Mouse (Mus musculus) forebrain, postnatal 0 days (tissue): Measurements from ENCODE around the gene Hivep3. TPM values are rescaled to one million over a fixed set of nuclear protein-coding genes. Genes with fewer than 3 reads are reported as not detected.

Experiments used
- ATAC-seq: fragments of 200-750 bp; cut with Nextera tagmentation; 2 replicates; pipeline ENCODE4 v1.8.0; 2017; ENCODE audit warnings: mild to moderate bottlenecking, moderate library complexity
- DNase-seq: peaks from one replicate; pipeline ENCODE4 v3.0.0-alpha.2; 2015
- H3K27ac ChIP-seq: fragments of 300-500 bp; sonication (generic); 2 replicates; pipeline ENCODE4 v1.5.1; 2014; ENCODE audit warnings: low read depth, mild to moderate bottlenecking, antibody characterized with exemption, low read length, moderate library complexity, mixed read lengths
- H3K27me3 ChIP-seq: fragments of 300-500 bp; sonication (generic); 2 replicates; pipeline ENCODE4 v1.6.1; 2014; ENCODE audit warnings: mild to moderate bottlenecking, low read length, mixed read lengths; ENCODE audit not compliant: insufficient read depth
- H3K36me3 ChIP-seq: fragments of 300-500 bp; sonication (generic); 2 replicates; pipeline ENCODE4 v1.6.1; 2014; ENCODE audit warnings: mild to moderate bottlenecking, moderate library complexity; ENCODE audit not compliant: insufficient read depth
- H3K4me1 ChIP-seq: fragments of 300-500 bp; sonication (generic); 2 replicates; pipeline ENCODE4 v1.6.1; 2014; ENCODE audit warnings: antibody characterized with exemption; ENCODE audit not compliant: insufficient read depth
- H3K4me2 ChIP-seq: fragments of 300-500 bp; sonication (generic); 2 replicates; pipeline ENCODE4 v1.6.1; 2014; ENCODE audit warnings: low read depth, mild to moderate bottlenecking, moderate library complexity
- H3K4me3 ChIP-seq: fragments of 300-500 bp; sonication (generic); 2 replicates; pipeline ENCODE4 v1.5.1; 2014; ENCODE audit warnings: low read depth, low read length, mixed read lengths
- H3K9ac ChIP-seq: fragments of 300-500 bp; sonication (generic); 2 replicates; pipeline ENCODE4 v1.6.1; 2014; ENCODE audit warnings: mild to moderate bottlenecking
- H3K9me3 ChIP-seq: fragments of 300-500 bp; sonication (generic); 2 replicates; pipeline ENCODE4 v1.6.1; 2016; ENCODE audit warnings: low read length
- CTCF ChIP-seq: sonication (generic); IDR thresholded peaks from 2 replicates; pipeline ENCODE4 v1.5.1; 2016; ENCODE audit warnings: antibody characterized with exemption, control low read depth, low read depth
- WGBS: fragments of 180-500 bp; shearing (Covaris S2); extraction: QIAGEN DNeasy Blood & Tissue Kit; methylation state at CpG from one replicate; pipeline ENCODE4 v1.1.7; 2014; 5-methylcytosine and 5-hydroxymethylcytosine counted together
- polyA plus RNA-seq: library from polyadenylated mRNA; unstranded; fragments of >200 nt; fragmentation: Nextera tagmentation; extraction: Ambion mirVana; gene quantifications from 2 replicates; pipeline ENCODE4 v1.2.1, GENCODE M21; 2015
- total RNA-seq: library from RNA; depleted of rRNA; stranded (reverse); fragments of >200 nt; gene quantifications from 2 replicates; pipeline ENCODE4 v1.2.3, GENCODE M21; 2014

The Hivep3 gene
- total and polyA plus RNA-seq, 2 experiments from 2014 or later = 16.9 to 21.3 TPM

DNA sequence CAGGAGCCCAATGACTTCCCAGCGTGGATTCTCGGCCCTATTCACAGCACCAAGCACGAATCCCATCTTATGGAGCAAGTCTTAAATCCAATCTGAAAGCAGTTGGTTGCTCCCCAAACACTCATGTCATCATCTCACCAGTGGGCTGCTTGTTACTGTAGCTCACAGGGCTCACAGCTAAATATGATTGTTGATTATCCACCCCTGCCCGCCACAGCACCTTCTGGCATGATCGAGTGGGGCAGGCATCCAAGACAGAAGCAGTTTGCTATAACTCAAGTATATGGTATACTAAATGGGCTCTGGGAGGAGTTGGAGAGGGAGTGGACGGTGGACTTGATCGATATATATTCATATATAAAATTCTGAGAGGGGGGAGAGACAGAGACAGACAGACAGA lies 146.7 kb downstream of the Hivep3 start:
- Histone ChIP-seq H3K27me3 (no peaks in the 10 kb centered on the region), H3K4me1 (peaks cover 10% of the 10 kb centered on the region; the same call in 1 of the 2 replicates), H3K9me3 (no peaks in the 10 kb centered on the region), H3K4me2 (no peak overlapping the region), H3K4me3 (no peak overlapping the region), H3K36me3 (no peaks in the 10 kb centered on the region), H3K27ac (no peak overlapping the region), H3K9ac (no peak overlapping the region)
- WGBS = 83% methylated on average over 7 of the region's 7 CpGs
- DNase-seq (no peak), ATAC-seq (no peak)
- TF ChIP-seq CTCF = no peak

DNA sequence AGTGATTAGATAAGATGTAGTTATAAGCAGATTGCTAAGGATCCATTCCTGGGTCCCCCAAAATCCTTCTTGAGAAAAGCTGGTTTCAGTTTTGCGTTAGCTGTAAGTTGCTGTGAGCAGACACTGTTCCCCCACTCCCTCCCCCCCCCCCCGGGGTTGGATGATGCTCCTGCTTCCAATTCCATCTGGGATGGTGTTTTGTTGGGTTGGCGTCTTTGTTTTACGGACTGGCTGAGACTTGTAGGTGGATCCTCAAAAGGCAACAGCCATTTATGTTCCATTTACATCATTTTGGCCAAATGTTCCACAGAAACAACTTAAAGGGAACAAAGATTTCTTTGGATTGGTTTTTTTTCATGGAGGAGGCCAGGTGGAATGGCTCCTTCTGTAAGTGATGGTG lies 147.7 kb downstream of the Hivep3 start:
- DNase-seq (no peak), ATAC-seq (no peak)
- no peak overlapping the region for H3K4me2 ChIP-seq
- no peaks in the 10 kb centered on the region for H3K9me3 ChIP-seq
- H3K27ac ChIP-seq = no peak overlapping the region
- TF ChIP-seq CTCF = no peak
- H3K36me3 ChIP-seq = no peaks in the 10 kb centered on the region
- 65% methylated on average over 4 of the region's 4 CpGs for WGBS
- H3K27me3 ChIP-seq = no peaks in the 10 kb centered on the region
- peaks cover 7% of the 10 kb centered on the region; the same call in 1 of the 2 replicates for H3K4me1 ChIP-seq
- no peak overlapping the region for H3K4me3 ChIP-seq
- no peak overlapping the region for H3K9ac ChIP-seq

DNA sequence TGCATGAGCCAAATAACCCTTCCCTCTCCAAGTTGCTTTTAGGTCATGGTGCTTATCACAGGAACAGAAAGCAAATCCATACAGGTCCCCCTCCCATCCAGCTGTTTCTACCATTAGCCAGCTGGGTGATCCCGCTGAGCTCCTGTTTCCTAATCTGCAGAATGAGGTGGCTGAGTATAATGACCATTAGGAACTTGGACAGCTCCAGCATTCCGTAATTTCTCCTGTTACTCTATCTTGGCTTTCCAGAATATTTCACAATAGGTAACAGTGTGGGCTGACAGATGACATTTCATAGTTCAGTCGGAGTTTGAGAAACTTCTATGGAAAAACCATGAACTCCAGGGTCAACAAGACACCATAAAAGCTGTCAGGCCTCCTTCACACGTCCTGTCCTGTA lies 148.8 kb downstream of the Hivep3 start:
- DNase-seq = no peak
- WGBS = 44% methylated on average over 4 of the region's 4 CpGs
- Histone ChIP-seq H3K4me3 (no peak overlapping the region), H3K4me1 (no peaks in the 10 kb centered on the region), H3K27me3 (no peaks in the 10 kb centered on the region), H3K36me3 (no peaks in the 10 kb centered on the region), H3K9ac (no peak overlapping the region), H3K4me2 (no peak overlapping the region), H3K9me3 (no peaks in the 10 kb centered on the region), H3K27ac (no peak overlapping the region)
- TF ChIP-seq CTCF = no peak
- ATAC-seq = no peak

DNA sequence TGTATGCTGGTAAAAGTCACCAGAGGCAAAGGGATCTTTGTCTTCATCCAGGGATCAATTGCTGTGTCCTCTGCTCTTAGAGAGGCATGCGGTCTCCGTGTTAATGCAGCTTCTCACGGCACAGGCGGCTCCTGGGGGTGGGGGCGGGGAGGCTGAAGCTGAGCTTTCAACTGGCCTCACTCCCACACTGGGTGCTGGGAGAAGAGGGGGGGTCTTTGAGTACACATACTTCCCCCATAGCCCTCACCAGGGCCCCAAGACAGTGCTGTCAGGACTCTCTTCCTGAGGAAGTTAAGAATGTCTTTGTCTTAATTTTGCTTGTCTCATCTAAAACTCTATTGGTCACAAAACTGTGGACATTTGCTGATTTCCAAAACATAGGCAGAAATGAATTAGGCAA lies 149.2 kb downstream of the Hivep3 start:
- 55% methylated on average over 5 of the region's 5 CpGs for WGBS
- DNase-seq (no peak), ATAC-seq (no peak)
- no peak overlapping the region for H3K27ac ChIP-seq
- no peaks in the 10 kb centered on the region for H3K9me3 ChIP-seq
- no peak overlapping the region for H3K9ac ChIP-seq
- no peaks in the 10 kb centered on the region for H3K4me1 ChIP-seq
- H3K27me3 ChIP-seq = no peaks in the 10 kb centered on the region
- H3K4me2 ChIP-seq = no peak overlapping the region
- no peak for TF ChIP-seq CTCF
- no peak overlapping the region for H3K4me3 ChIP-seq
- no peaks in the 10 kb centered on the region for H3K36me3 ChIP-seq

DNA sequence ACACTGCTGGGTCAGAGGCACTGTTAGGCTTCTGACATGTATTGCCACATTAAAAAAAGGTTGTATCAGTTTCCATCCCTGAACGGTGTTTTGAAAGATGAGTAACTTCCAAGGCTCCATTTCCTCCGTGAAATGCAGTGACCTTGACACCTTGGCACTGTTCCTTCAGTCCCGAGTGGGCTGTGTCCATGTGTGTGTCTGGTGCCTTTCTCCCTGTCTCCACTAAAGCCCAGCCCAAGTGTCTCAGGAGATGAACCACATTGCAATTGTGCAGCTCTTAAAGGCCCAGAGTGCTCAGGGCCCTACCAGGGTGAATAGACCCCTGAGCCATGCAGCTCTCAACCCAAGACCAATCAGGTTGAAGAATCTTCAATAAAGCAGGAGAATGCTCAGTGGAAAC lies 153.0 kb downstream of the Hivep3 start:
- no peak for TF ChIP-seq CTCF
- Histone ChIP-seq H3K9me3 (no peaks in the 10 kb centered on the region), H3K27me3 (no peaks in the 10 kb centered on the region), H3K4me3 (no peak overlapping the region), H3K4me1 (no peaks in the 10 kb centered on the region), H3K36me3 (no peaks in the 10 kb centered on the region), H3K27ac (no peak overlapping the region), H3K4me2 (no peak overlapping the region), H3K9ac (no peak overlapping the region)
- no peak for DNase-seq
- WGBS = 71% methylated on average over 3 of the region's 3 CpGs
- no peak for ATAC-seq

DNA sequence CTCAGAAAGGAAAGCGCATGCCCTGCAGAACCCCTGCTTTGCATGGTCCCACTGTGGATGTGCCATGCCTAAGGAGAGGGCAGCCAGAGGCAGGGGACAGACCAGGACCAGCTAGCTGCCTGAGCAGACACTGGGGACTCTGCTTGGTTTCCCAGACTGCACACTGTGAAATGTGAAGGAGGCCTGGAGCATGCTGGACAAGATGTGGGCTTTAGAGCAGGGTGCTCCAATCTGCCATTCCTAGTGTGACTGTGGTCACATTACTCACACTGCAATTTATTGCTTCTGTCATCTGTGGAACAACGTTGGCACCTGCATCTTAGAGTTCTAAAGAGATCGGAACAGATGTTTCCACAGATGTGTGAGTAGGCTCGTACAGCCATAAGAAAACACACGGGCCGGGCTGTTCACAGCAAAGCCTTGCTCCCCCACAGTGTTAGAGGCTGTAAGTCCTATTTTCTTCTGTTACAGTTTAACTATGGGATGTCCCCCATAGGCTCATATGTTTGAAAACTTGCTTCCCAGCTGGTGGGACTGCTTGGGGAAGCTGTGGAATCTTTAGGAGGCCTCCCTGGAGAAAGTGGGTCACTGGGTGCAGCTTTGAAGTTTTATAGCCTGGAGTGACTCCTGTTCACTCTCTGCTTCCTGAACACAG lies 154.1 kb downstream of the Hivep3 start:
- no peak; the same call in 1 of the 2 replicates for ATAC-seq
- 78% methylated on average over 6 of the region's 6 CpGs for WGBS

DNA sequence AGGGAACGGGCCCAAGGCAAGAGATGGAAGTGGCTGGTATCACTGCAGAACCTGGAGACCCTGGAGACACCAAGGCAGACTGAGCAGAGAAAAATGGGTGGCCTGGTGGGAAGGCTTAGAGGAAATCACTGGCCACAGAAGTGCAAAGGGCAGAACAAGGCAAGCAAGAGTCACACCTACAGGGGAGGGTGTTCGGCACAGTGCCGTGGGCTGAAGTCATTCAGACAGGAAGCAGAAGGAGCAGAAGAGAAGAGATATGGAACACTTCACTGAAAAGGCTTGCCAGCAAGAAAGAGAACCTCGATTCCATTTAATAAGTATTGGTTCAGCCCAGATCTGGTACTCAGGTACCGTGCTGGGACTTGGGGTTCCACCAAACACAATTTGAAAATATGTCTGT lies 156.2 kb downstream of the Hivep3 start:
- no peaks in the 10 kb centered on the region for H3K9me3 ChIP-seq
- no peaks in the 10 kb centered on the region for H3K36me3 ChIP-seq
- DNase-seq (no peak), ATAC-seq (no peak)
- no peaks in the 10 kb centered on the region for H3K27me3 ChIP-seq
- no peak overlapping the region for H3K4me2 ChIP-seq
- H3K4me1 ChIP-seq = peaks cover 3% of the 10 kb centered on the region; the same call in 1 of the 2 replicates
- no peak for TF ChIP-seq CTCF
- no peak overlapping the region for H3K27ac ChIP-seq
- H3K4me3 ChIP-seq = no peak overlapping the region
- no peak overlapping the region for H3K9ac ChIP-seq
- 90% methylated on average over 5 of the region's 5 CpGs for WGBS

More for the DNA sequence above, 154.1 kb downstream of the Hivep3 start:
- Histone ChIP-seq H3K27ac (no peak overlapping the region), H3K36me3 (no peaks in the 10 kb centered on the region), H3K9me3 (no peaks in the 10 kb centered on the region), H3K4me1 (no peaks in the 10 kb centered on the region), H3K27me3 (no peaks in the 10 kb centered on the region), H3K4me3 (no peak overlapping the region), H3K9ac (no peak overlapping the region), H3K4me2 (no peak overlapping the region)
- no peak for TF ChIP-seq CTCF
- no peak for DNase-seq
